Mouse (Mus musculus) intestine, embryonic 15.5 days (tissue): Measurements from ENCODE around the gene Pard3. TPM values are rescaled to one million over a fixed set of nuclear protein-coding genes. Genes with fewer than 3 reads are reported as not detected.

Source experiments
- polyA plus RNA-seq: library from polyadenylated mRNA; unstranded; fragments of >200 nt; fragmentation: Nextera tagmentation; extraction: Ambion mirVana; gene quantifications from 2 replicates; pipeline ENCODE4 v1.2.1, GENCODE M21; 2015

Pard3 gene
- polyA plus RNA-seq, 1 experiment from 2014 or later, result 24.5 TPM

Other genes starting within 250 kb of the Pard3 start
- 295 and 300 TPM in 2 replicates for gene Tomm20, start 118.0 kb upstream of the Pard3 start, polyA plus RNA-seq
- 24.8 and 30.0 TPM in 2 replicates for gene Rbm34, start 92.8 kb upstream of the Pard3 start, polyA plus RNA-seq